Comparison of ENCODE assay signal across 10 mouse cellular contexts in genomic region chr10:59981336-59981735, GRCm38 (mm10). TPM values are rescaled to one million over a fixed set of nuclear protein-coding genes. Genes with fewer than 3 reads are reported as not detected.
DNase-seq lines count a peak whose midpoint lies in the region; ATAC-seq and TF ChIP-seq lines count a peak whose summit lies in the region.
"Had no signal": no experiment of that assay in that cellular context is flagged by ENCODE, and none has a peak within 500 bp of the region (broad histone marks: within the 10 kb centered on the region; RNA-seq: fewer than 3 reads in every experiment).

No protein-coding gene starts in this region.

- H3K4me2 ChIP-seq in forebrain, embryonic 13.5 days, result no peak overlapping the region
- H3K4me2 ChIP-seq in forebrain, embryonic 14.5 days (ENCODE audit: low read length), result no peak overlapping the region
- H3K4me2 ChIP-seq in kidney, embryonic 16.5 days (replicated peaks; ENCODE audit: low read depth, low read length), result no peak overlapping the region

- 84% methylated on average over 4 of the region's 4 CpGs for WGBS in forebrain, embryonic 13.5 days
- 83% methylated on average over 4 of the region's 4 CpGs for WGBS in forebrain, embryonic 14.5 days
- WGBS in liver, adult 2 months, result 75% methylated on average over 4 of the region's 4 CpGs
- 76% methylated on average over 4 of the region's 4 CpGs for WGBS in kidney, embryonic 16.5 days

- no peak for TF ChIP-seq POLR2A in liver, adult 2 months (IDR thresholded peaks at IDR 0.05; ENCODE audit: extremely low read depth, insufficient read depth, low read length)

- peaks cover 26% of the 10 kb centered on the region for H3K36me3 ChIP-seq in forebrain, embryonic 13.5 days (ENCODE audit: poor library complexity, severe bottlenecking)
- peaks cover 13% of the 10 kb centered on the region for H3K36me3 ChIP-seq in forebrain, embryonic 14.5 days (ENCODE audit: control insufficient read depth, insufficient read depth, low read length)
- no peaks in the 10 kb centered on the region for H3K36me3 ChIP-seq in liver, adult 2 months (ENCODE audit: control insufficient read depth, insufficient read depth, low read length)
- H3K36me3 ChIP-seq in kidney, embryonic 16.5 days (ENCODE audit: insufficient read depth, low read length), result 0 out of 2 replicates have a peak, but pooled peaks cover 5% of the 10 kb centered on the region

- ATAC-seq in forebrain, embryonic 13.5 days, result no peak
- ATAC-seq in forebrain, embryonic 14.5 days, result no peak
- ATAC-seq in kidney, embryonic 16.5 days (ENCODE audit: low FRiP score, low TSS enrichment), result no peak

- H3K79me2 ChIP-seq in liver, adult 2 months (ENCODE audit: control insufficient read depth, insufficient read depth, low read length), result no peaks in the 10 kb centered on the region

- 0 out of 2 replicates have a peak overlapping the region, but pooled peaks have one; percentile 5 for H3K27ac ChIP-seq in forebrain, embryonic 13.5 days
- H3K27ac ChIP-seq in forebrain, embryonic 14.5 days (ENCODE audit: low read depth, low read length), result no peak overlapping the region
- 0 out of 2 replicates have a peak overlapping the region, but pooled peaks have one; percentile 27 for H3K27ac ChIP-seq in liver, adult 2 months (replicated peaks; ENCODE audit: insufficient read depth, low read depth, low read length)
- H3K27ac ChIP-seq in kidney, embryonic 16.5 days (ENCODE audit: low read length), result no peak overlapping the region

- no peaks in the 10 kb centered on the region for H3K27me3 ChIP-seq in forebrain, embryonic 13.5 days
- no peaks in the 10 kb centered on the region for H3K27me3 ChIP-seq in forebrain, embryonic 14.5 days (replicated peaks; ENCODE audit: control insufficient read depth, insufficient read depth, low read length)
- H3K27me3 ChIP-seq in liver, adult 2 months (ENCODE audit: control insufficient read depth, insufficient read depth, low read length), result no peaks in the 10 kb centered on the region
- no peaks in the 10 kb centered on the region for H3K27me3 ChIP-seq in kidney, embryonic 16.5 days (ENCODE audit: insufficient read depth, low read length)

- no peak for DNase-seq in forebrain, embryonic 14.5 days (ENCODE audit: low spot score)
- DNase-seq in liver, adult 2 months (ENCODE audit: extremely low read depth, low read depth, low spot score), result no peak
- DNase-seq in liver, result no peak
- peak; percentile 60 for DNase-seq in induced T-regulatory cell, adult 2 months (ENCODE audit: low read depth)
- peak; percentile 78 for DNase-seq in thymus, postnatal 0 days (ENCODE audit: low spot score)
- no peak for DNase-seq in frontal cortex, postnatal 14 days (ENCODE audit: low spot score in 2 of 2)
- DNase-seq: cerebellum, postnatal 10 days had no signal

- TF ChIP-seq CTCF in liver, adult 2 months (IDR thresholded peaks at IDR 0.05; ENCODE audit: low read depth, low read length), result no peak

- no peak overlapping the region for H3K4me3 ChIP-seq in forebrain, embryonic 13.5 days
- no peak overlapping the region for H3K4me3 ChIP-seq in forebrain, embryonic 14.5 days (ENCODE audit: low read depth, low read length)
- no peak overlapping the region for H3K4me3 ChIP-seq in liver, adult 2 months (ENCODE audit: insufficient read depth, low read depth, low read length)
- H3K4me3 ChIP-seq in kidney, embryonic 16.5 days (ENCODE audit: low read length), result no peak overlapping the region
- H3K4me3 ChIP-seq: myocyte had no signal

- peaks cover 19% of the 10 kb centered on the region for H3K4me1 ChIP-seq in forebrain, embryonic 13.5 days
- H3K4me1 ChIP-seq in forebrain, embryonic 14.5 days (ENCODE audit: control insufficient read depth, insufficient read depth, low read length), result peaks cover 13% of the 10 kb centered on the region
- H3K4me1 ChIP-seq in liver, adult 2 months (ENCODE audit: control insufficient read depth, insufficient read depth, low read length), result peaks cover 19% of the 10 kb centered on the region
- H3K4me1 ChIP-seq in kidney, embryonic 16.5 days (ENCODE audit: insufficient read depth, low read length), result peaks cover 18% of the 10 kb centered on the region

- no peaks in the 10 kb centered on the region for H3K9me3 ChIP-seq in forebrain, embryonic 13.5 days (replicated peaks)
- no peaks in the 10 kb centered on the region for H3K9me3 ChIP-seq in forebrain, embryonic 14.5 days (replicated peaks; ENCODE audit: control insufficient read depth, low read length)
- no peaks in the 10 kb centered on the region for H3K9me3 ChIP-seq in kidney, embryonic 16.5 days (ENCODE audit: low read length)

- H3K9ac ChIP-seq in forebrain, embryonic 13.5 days, result no peak overlapping the region
- no peak overlapping the region for H3K9ac ChIP-seq in forebrain, embryonic 14.5 days (ENCODE audit: low read length)
- H3K9ac ChIP-seq in liver, adult 2 months (ENCODE audit: low read depth, low read length), result no peak overlapping the region
- no peak overlapping the region for H3K9ac ChIP-seq in kidney, embryonic 16.5 days (replicated peaks; ENCODE audit: low read length)

RNA-seq across cellular contexts. Expression of gene Ascc1, which starts 21.3 kb away (rescaled TPM):
- 42.1 and 43.1 TPM in 2 replicates for polyA plus RNA-seq in forebrain, embryonic 13.5 days (2015; fragmentation: Nextera tagmentation; extraction: Ambion mirVana)
- polyA plus RNA-seq in forebrain, embryonic 14.5 days (2014; fragmentation: Nextera tagmentation; extraction: Ambion mirVana), result 45.4 and 50.2 TPM in 2 replicates
- 8.5 and 10.8 TPM in 2 replicates for total RNA-seq in liver, adult 2 months (2014; rRNA removed)
- 12.9 and 15.6 TPM in 2 replicates for polyA plus RNA-seq in liver, adult 2 months (2012; rRNA removed)
- 38.5 and 43.2 TPM in 2 replicates for polyA plus RNA-seq in thymus, postnatal 0 days (2015; fragmentation: Nextera tagmentation; extraction: Ambion mirVana)
- 56.3 and 58.0 TPM in 2 replicates for polyA plus RNA-seq in kidney, embryonic 16.5 days (2015; fragmentation: Nextera tagmentation; extraction: Ambion mirVana)

RNA-seq across cellular contexts. Expression of gene Anapc16, which starts 21.6 kb away (rescaled TPM):
- polyA plus RNA-seq in forebrain, embryonic 13.5 days (2015; fragmentation: Nextera tagmentation; extraction: Ambion mirVana), result 122 TPM in 2 replicates
- 96.5 and 99.7 TPM in 2 replicates for polyA plus RNA-seq in forebrain, embryonic 14.5 days (2014; fragmentation: Nextera tagmentation; extraction: Ambion mirVana)
- 22.8 and 28.1 TPM in 2 replicates for total RNA-seq in liver, adult 2 months (2014; rRNA removed)
- polyA plus RNA-seq in liver, adult 2 months (2012; rRNA removed), result 48.9 and 50.4 TPM in 2 replicates
- polyA plus RNA-seq in thymus, postnatal 0 days (2015; fragmentation: Nextera tagmentation; extraction: Ambion mirVana), result 139 and 168 TPM in 2 replicates
- polyA plus RNA-seq in kidney, embryonic 16.5 days (2015; fragmentation: Nextera tagmentation; extraction: Ambion mirVana), result 93.6 and 95.2 TPM in 2 replicates

RNA-seq across cellular contexts. Expression of gene Ddit4, which starts 29.7 kb away (rescaled TPM):
- 69.3 and 71.3 TPM in 2 replicates for polyA plus RNA-seq in forebrain, embryonic 13.5 days (2015; fragmentation: Nextera tagmentation; extraction: Ambion mirVana)
- polyA plus RNA-seq in forebrain, embryonic 14.5 days (2014; fragmentation: Nextera tagmentation; extraction: Ambion mirVana), result 10.2 and 11.1 TPM in 2 replicates
- 5.2 and 8.8 TPM in 2 replicates for total RNA-seq in liver, adult 2 months (2014; rRNA removed)
- 13.6 and 16.4 TPM in 2 replicates for polyA plus RNA-seq in liver, adult 2 months (2012; rRNA removed)
- polyA plus RNA-seq in thymus, postnatal 0 days (2015; fragmentation: Nextera tagmentation; extraction: Ambion mirVana), result 50.6 and 54.7 TPM in 2 replicates
- polyA plus RNA-seq in kidney, embryonic 16.5 days (2015; fragmentation: Nextera tagmentation; extraction: Ambion mirVana), result 30.6 and 31.9 TPM in 2 replicates

Comparison
In these comparisons a context has a peak if more than half of its experiments do, and no peak if none do; other contexts are left out.
1. H3K27ac ChIP-seq: peak in forebrain, embryonic 13.5 days (single experiment) and liver, adult 2 months (single experiment); none in forebrain, embryonic 14.5 days (single experiment) and kidney, embryonic 16.5 days (single experiment).
2. DNase-seq: peak in induced T-regulatory cell, adult 2 months (single experiment) and thymus, postnatal 0 days (single experiment); none in forebrain, embryonic 14.5 days (single experiment), liver, adult 2 months (single experiment), liver (single experiment) and frontal cortex, postnatal 14 days (0 of 2).